Mouse (Mus musculus) activated CD4-positive, CD25-positive, alpha-beta regulatory T cell (primary cell): Measurements from ENCODE around the gene Olfr140. TPM values are rescaled to one million over a fixed set of nuclear protein-coding genes. Genes with fewer than 3 reads are reported as not detected.

Source experiments
- polyA plus RNA-seq, 2 experiments: library from polyadenylated mRNA; unstranded; fragments of 100-300 nt; shearing (Covaris generic); gene quantifications; one replicate each; pipeline ENCODE4 v1.2.1; 2017

The Olfr140 gene
- polyA plus RNA-seq, result not detected

DNA sequence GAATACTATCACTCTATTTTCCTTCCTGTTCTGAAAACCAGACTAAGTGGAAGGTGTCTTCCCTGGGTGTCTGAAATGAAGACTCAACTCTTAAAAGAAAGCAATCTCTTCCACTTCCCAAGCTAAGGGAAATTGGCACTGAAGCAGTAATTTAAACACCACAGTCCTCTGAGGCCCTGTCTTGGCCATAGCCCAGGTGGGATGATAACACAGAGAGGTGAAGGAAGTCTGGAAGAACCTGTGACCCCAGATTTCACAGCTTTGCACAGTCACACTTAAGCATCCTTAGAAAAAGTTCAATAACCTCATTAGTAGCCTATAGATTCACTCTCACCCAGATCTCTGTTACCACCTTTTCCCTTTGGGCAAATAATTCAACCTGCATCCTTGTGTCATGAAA, at the start of gene Olfr140:
TSS of gene Olfr140 (minus strand) at position 101 of the 400 bp plus-strand sequence.

DNA sequence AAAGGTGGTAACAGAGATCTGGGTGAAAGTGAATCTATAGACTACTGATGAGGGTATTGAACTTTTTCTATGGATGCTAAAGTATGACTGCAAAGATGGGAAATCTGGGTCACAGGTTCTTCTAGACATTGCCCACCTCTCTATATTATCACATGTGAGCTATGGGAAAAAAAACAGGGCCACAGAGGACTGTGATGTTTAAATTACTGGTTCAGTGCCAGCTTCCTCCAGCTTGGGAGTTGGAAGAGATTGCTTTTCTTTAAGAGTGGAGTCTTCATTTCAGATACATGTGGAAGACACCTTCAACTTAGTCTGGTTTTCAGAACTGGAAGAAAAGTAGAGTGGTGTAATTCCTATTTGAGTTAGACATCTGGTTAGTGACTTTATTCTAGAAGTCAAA, 28.4 kb downstream of the Olfr140 start, which contains the start of gene Olfr1265:
TSS of gene Olfr1265 (plus strand) at position 301 of the 400 bp plus-strand sequence.

DNA sequence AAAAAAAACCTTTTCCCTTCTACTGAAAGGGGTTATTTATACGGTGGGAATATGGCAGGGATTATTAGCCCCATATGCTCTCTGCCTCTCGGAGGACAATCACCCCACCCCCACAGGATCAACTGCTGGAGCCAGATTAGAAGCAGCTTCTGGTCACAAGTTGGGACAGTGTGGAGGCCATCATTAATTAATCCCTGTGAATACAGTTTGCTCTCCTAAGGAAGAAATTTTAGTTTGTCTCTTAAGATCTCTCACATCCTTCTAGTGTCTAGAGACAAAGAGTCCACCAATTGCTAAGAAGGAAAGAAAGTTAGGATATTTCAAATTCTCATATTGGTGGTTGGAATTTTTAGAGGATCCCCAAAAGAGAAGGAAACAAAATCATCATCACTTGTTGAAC, 37.9 kb downstream of the Olfr140 start, which contains the start of gene Olfr1264:
TSS of gene Olfr1264 (minus strand) at position 101 of the 400 bp plus-strand sequence.

DNA sequence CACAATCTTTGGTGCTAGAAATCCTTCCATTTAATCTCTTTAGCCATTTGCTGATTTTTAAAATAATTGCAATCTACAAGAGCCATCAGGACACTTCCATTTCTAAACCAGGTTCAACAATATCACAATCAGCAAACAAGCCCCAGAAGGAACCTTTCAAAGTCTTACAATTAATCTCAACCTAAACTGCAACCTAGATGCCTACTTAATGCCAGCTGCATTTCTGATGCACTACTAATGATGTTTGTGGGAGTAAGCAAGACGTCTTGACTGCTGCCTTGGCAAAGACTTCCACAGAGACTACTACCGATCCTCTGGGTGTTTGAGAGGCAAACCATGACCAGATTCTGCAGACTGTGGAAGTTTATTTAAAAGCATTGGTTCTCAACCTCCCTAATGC, 51.6 kb downstream of the Olfr140 start, which contains the start of gene Olfr1263:
TSS of gene Olfr1263 (plus strand) at position 301 of the 400 bp plus-strand sequence.

DNA sequence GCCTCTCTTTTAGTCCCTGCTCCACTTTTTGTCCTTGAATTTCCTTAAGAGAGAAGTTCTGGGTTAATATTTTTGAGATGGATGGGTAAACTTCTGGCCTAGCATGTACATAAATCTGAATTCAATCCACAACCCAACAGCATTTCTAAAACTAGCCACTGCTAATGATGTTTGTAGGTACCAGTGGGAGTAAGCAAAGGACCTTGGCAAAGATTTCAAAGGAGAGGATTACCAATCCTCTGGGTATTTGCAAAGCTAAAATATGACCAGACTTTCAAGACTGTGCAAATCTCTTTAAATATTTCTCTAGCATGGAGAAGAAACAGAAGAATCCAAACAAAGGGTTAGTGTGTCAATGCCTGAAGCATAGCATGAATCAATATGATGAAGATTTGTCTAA, 63.5 kb downstream of the Olfr140 start, which contains the start of gene Olfr1262:
TSS of gene Olfr1262 (plus strand) at position 301 of the 400 bp plus-strand sequence.

Other genes starting within 250 kb of the Olfr140 start
- not detected for gene Olfr1256, start 222.0 kb downstream of the Olfr140 start, polyA plus RNA-seq
- gene Olfr48, start 215.4 kb downstream of the Olfr140 start, polyA plus RNA-seq, result not detected
- gene Olfr1257, start 185.2 kb downstream of the Olfr140 start, polyA plus RNA-seq, result not detected
- gene Olfr1258, start 136.3 kb downstream of the Olfr140 start, polyA plus RNA-seq, result not detected
- gene Olfr1259, start 114.9 kb downstream of the Olfr140 start, polyA plus RNA-seq, result not detected
- under 1 TPM in 1 of 2 experiments, not detected in 1; 0.04 TPM for gene Olfr1260, start 89.3 kb downstream of the Olfr140 start, polyA plus RNA-seq
- not detected for gene Olfr1261, start 72.4 kb downstream of the Olfr140 start, polyA plus RNA-seq
- gene Olfr1262, start 63.4 kb downstream of the Olfr140 start, polyA plus RNA-seq, result not detected
- not detected for gene Olfr1263, start 51.5 kb downstream of the Olfr140 start, polyA plus RNA-seq
- gene Olfr1264, start 38.0 kb downstream of the Olfr140 start, polyA plus RNA-seq, result not detected
- not detected for gene Olfr1265, start 28.3 kb downstream of the Olfr140 start, polyA plus RNA-seq
- gene Olfr1269, start 57.8 kb upstream of the Olfr140 start, polyA plus RNA-seq, result under 1 TPM; 0.16 to 0.17 TPM
- under 1 TPM in 1 of 2 experiments, not detected in 1; 0.29 TPM for gene Olfr32, start 78.7 kb upstream of the Olfr140 start, polyA plus RNA-seq
- not detected for gene Olfr1270, start 89.5 kb upstream of the Olfr140 start, polyA plus RNA-seq
- under 1 TPM in 1 of 2 experiments, not detected in 1; 0.07 TPM for gene Olfr1506, start 160.9 kb upstream of the Olfr140 start, polyA plus RNA-seq
- gene Olfr142, start 194.0 kb upstream of the Olfr140 start, polyA plus RNA-seq, result under 1 TPM in 1 of 2 experiments, not detected in 1; 0.12 TPM
- under 1 TPM in 1 of 2 experiments, not detected in 1; 0.31 TPM for gene Olfr1271, start 207.4 kb upstream of the Olfr140 start, polyA plus RNA-seq
- gene Olfr1272, start 229.2 kb upstream of the Olfr140 start, polyA plus RNA-seq, result not detected